Mouse (Mus musculus): Measurements from ENCODE around the gene Fbxo47.
A peak's percentile ranks its signal among the peaks of the same experiment; 100 is the strongest.

DNA sequence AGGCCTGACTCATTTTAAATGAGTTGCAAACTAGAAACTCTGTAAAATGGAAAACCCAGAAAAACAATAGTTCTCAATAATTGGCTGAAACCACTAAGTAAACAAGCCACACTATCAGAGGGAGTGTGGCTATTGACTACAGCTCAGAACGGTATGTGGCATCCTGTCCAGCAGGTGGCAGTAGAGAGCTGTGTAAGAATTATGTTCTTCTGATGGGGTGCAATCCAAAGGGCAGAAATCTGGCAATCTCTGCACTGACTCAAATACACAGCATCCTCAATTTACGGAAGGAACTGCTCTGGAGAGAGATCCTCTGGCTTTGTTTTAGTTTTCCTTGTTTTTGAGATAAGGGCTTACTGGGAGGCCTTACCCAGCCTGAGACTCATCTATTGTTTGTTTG lies 15.9 kb upstream of the Fbxo47 start:
- TF ChIP-seq EP300 (IDR thresholded peaks at IDR 0.05) (no peak), CTCF (IDR thresholded peaks at IDR 0.05) (peak; percentile 95)

All from lung, postnatal 0 days (tissue).